Mouse (Mus musculus) brown adipose tissue, adult 24 weeks (tissue): Measurements from ENCODE around the gene Syne3. TPM values are rescaled to one million over a fixed set of nuclear protein-coding genes. Genes with fewer than 3 reads are reported as not detected.

Experiments
- H3K27ac ChIP-seq: fragments of 200-500 bp; replicated peaks from 2 replicates; pipeline ENCODE4 v1.5.1; 2012; ENCODE audit warnings: low read depth, mild to moderate bottlenecking, low read length
- H3K4me1 ChIP-seq: fragments of 200-500 bp; 2 replicates; pipeline ENCODE4 v1.6.1; 2012; ENCODE audit warnings: low read length, mixed read lengths; ENCODE audit not compliant: control insufficient read depth, insufficient read depth, insufficient read length
- H3K4me3 ChIP-seq: fragments of 200-500 bp; 2 replicates; pipeline ENCODE4 v1.5.1; 2012; ENCODE audit warnings: low read depth, mild to moderate bottlenecking, low read length, moderate library complexity; ENCODE audit not compliant: insufficient read depth
- polyA plus RNA-seq: library from polyadenylated mRNA; stranded (reverse); fragments of >200 nt; gene quantifications from 2 replicates; pipeline ENCODE4 v1.2.4, GENCODE M21; 2012; ENCODE audit not compliant: missing spikeins, insufficient read depth, insufficient read length

The Syne3 gene
- polyA plus RNA-seq, 1 experiment = 3.3 TPM

DNA sequence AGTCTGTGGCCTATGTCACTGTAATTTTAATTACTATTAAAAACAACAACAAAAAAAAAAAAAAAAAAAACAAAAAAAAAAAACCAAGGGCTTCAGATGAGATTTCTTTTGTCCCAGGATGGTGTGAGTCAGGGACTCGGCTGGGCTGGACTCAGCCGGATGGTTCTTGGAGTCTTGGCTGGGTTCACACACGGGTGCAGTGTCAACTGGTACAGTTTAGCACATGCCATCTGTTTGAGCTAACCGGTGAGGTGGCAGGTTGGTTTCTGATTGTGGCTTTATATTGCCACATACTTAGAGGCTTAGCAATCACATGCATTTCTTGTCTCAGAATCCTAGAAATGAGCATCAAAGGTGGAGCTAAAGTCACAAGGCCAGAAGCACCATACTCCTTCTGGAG is 92.3 kb downstream of the Syne3 start:
- Histone ChIP-seq H3K4me3 (no peak overlapping the region), H3K27ac (no peak overlapping the region), H3K4me1 (no peaks in the 10 kb centered on the region)

DNA sequence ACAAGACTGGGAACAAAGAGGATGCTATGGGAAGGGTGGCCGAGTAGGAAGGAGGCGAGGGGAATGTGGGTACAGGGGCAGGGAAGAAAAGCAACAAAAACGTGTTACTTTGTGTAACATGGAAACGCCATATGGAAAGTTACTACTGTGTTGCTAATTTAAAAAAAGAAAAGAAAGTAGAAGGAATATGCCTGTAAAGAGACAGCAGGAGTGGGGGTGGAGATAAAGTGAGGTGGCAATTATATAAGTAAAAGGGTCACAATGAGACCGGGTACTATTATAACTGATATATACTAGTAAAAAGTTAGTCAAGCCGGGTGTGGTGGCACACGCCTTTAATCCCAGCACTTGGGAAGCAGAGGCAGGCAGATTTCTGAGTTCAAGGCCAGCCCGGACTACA is 92.8 kb downstream of the Syne3 start:
- no peak overlapping the region for H3K4me3 ChIP-seq
- H3K4me1 ChIP-seq = no peaks in the 10 kb centered on the region
- no peak overlapping the region for H3K27ac ChIP-seq

DNA sequence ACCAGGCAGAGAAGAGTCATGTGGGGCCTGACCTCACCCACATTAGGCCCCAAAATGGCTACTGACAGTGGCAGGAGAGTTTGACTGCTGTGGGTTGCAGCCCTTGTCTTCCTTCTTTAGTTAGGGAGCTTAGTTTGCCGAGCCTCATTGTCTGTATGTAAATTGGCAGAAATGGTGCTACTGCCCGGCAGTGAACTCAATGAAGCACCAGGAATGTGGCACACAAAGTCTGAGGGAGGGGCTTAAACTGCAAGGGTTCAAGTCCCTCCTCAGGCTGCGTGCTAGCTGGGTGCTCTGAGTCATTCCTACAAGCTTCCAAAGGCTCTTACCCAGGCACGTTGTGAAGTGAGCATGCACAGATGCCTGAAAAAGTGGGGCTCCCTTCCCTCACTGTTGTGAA is 93.9 kb downstream of the Syne3 start:
- Histone ChIP-seq H3K4me3 (no peak overlapping the region), H3K4me1 (no peaks in the 10 kb centered on the region), H3K27ac (no peak overlapping the region)

DNA sequence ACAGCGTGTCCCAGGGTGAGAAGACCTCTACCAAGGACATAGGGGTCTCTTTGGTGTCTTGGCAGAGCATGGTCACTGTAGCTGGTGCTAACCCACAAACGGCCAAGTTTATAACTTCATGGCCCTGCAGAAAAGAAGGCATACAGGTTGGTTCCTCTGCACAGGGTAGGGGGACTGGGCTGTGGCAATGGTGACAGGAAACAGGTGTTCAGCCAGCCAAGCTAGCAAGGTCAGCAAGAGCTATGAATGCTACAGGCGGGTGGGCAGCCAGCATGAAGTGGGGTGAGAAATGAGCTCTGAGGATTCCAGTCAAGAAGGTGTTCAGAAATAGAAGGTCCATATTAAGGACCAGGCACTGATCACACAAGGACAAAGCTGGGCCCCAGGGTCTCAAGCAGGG is 96.6 kb downstream of the Syne3 start:
- no peak overlapping the region for H3K27ac ChIP-seq
- H3K4me1 ChIP-seq = no peaks in the 10 kb centered on the region
- no peak overlapping the region for H3K4me3 ChIP-seq

DNA sequence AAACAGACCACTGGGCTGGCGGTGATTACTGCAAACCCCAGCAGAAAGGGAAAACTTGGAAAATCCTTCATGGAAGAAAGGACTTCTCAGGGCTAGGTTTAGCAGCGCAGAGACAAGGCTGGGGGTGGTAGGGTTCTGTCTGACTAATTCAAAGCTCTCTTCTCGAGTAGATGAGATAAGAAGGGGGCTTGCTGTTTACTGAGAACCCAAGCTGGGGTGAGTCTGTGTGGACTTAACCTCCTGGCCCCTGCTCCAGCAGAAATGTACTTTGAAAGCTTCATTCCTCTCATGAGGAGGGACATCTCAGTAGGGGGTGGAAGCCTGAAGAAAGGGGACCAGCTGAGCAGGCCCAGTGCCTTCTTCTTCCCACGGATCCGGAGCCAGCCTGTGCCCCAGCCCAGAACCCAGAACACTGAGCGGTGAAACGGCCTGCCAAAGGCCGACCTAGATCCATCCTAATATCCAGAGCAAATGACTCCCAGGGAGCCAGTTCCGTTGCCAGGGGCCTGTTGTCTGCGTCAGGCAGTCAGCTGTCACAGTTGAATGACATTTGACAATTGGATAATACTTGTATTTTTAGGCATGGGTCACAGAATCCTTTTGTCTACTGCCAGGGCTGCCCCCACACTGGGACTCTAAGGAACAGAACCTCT is 97.2 kb downstream of the Syne3 start:
- no peak overlapping the region for H3K4me3 ChIP-seq
- H3K4me1 ChIP-seq = no peaks in the 10 kb centered on the region
- H3K27ac ChIP-seq = no peak overlapping the region

DNA sequence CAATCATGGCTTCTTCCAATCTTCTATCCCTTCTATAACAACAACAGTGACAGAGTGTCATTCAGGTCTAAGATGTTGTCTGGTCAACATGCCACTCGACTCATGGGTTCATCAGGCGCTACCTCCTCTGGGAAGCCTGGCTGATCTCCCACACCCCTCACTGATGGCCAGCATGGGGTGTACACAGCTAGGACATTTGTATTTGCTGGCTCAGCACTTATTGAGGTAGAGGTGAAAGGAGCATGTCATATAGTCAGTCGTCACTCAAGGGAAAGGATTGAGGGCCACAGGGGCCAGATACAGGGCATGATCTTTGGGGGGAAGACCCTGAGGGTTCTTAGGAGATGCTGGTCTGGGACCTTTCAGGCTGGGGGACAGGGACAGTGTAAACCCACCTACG is 99.9 kb downstream of the Syne3 start:
- Histone ChIP-seq H3K4me1 (no peaks in the 10 kb centered on the region), H3K27ac (no peak overlapping the region), H3K4me3 (no peak overlapping the region)

DNA sequence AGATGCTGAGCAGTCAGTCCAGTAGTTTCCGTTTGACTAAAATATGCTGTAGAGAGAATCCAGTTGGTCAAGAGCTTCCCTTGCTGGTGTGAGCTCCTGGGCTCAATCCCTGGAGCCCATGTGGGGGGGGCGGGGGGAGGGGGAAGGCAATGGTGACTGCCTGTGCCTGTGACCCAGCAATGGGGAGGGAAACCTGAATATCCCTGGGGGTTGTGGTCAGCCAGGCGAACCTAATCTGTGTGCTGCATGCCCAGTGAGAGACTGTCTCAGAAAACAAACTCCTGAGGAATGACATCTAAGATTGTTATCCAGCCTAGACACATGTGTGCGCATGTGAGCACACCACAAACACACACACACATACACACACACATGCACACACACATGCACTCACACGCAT is 100.6 kb downstream of the Syne3 start:
- Histone ChIP-seq H3K4me1 (no peaks in the 10 kb centered on the region), H3K27ac (no peak overlapping the region), H3K4me3 (no peak overlapping the region)

DNA sequence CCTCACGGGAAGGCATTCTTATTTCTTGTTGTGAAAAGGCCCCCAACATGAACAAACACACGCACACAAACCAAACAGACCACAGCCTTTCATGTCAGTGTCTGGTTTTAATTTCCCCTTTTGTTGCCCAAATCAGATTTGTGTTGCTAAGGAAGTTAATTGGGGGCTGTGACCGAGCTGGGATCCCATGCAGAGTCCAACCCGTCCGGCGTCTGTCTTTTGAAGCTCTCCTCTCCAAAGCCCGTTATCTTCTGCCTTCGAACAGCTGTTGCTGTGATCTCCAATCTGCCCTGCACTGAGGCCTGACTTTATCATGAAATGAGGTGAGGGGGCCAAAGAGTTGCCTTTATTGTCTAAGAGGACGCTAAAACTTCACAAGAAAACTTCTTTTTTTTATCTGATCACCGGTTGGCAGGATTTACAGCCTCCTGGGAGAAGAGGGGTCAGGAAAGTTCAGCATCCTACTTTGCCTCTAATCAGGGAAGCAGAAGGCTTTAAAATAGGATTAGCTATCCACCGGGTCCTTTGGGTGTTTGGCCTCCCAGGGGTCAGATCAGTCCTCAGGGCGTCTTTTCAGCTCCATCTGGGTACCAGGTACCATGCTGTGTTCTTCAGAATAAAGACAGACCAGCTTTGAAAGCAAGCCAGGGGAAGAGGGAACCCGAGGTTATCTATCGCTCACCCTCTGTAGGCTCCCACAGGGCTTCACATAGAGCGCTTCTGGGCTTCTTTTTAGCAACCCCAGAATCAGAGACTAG is 101.4 kb downstream of the Syne3 start:
- no peak overlapping the region for H3K4me3 ChIP-seq
- H3K27ac ChIP-seq = no peak overlapping the region
- no peaks in the 10 kb centered on the region for H3K4me1 ChIP-seq

DNA sequence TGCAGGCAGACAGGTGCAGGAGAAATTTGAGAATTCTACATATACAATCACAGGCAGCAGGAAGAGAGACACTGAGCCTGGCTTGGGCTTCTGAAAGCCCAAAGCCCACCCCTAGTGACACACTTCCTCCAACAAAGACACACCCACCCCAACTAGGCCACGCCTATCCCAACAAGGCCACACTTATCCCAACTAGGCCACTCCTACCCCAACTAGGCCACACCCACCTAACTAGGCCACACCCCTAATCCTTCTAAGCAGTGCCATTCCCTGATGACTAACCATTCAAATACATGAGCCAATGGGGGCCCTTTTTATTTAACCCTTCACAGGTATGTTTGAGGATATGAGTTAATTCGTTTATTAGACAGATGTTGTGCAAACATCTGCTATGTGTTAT is 102.5 kb downstream of the Syne3 start:
- Histone ChIP-seq H3K27ac (no peak overlapping the region), H3K4me1 (no peaks in the 10 kb centered on the region), H3K4me3 (no peak overlapping the region)

DNA sequence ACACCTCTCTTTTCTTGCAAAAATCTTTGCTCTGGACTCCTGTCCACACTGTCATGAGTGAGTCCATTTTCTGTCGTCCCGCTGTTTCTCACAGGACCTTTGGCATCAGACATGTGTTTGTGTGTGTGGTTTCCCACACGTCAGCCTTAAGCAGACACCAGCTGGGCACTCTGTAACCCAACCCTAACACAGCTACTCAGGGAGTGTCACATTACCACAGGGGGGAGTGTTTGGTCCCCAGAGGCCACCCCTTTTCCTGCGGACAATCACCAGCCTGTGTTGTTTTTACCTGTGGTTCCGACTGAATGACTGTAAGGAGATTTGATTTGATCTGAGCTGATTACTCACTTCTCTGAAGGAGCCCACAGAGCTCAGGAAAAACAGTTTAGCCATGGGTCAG is 105.5 kb downstream of the Syne3 start:
- Histone ChIP-seq H3K4me3 (no peak overlapping the region), H3K4me1 (no peaks in the 10 kb centered on the region), H3K27ac (no peak overlapping the region)

DNA sequence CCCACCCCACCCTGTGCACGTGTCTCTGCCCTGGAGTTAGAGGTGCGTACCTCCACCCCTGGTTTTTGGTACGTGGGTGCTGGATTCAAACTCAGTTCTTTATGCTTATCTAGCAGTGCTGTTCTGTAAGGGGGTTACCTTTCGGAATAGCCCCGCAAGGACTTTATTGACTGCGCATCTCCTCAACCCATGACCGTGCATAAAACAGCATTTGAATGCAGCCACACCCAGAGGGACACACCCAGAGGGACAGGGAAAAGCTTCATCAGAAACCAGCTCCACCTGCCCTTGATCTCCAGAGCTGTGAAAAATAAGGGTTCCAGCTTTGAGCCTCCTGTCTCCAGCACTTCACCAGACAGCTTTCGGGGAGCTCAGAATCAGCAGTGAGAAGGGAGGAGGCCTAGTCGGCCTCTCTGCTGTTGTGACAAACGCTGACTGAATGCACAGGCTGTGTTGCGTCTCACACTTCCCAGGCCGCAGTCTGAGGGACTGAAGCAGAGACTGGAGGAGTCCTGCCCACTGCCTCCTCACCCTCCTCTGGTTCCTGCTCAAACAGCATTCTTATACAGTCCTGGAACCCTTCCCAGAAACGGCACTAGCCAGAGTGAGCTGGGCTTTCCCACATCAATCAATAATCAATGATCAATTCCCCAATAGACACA is 107.1 kb downstream of the Syne3 start:
- H3K27ac ChIP-seq = no peak overlapping the region
- no peaks in the 10 kb centered on the region for H3K4me1 ChIP-seq
- no peak overlapping the region for H3K4me3 ChIP-seq

DNA sequence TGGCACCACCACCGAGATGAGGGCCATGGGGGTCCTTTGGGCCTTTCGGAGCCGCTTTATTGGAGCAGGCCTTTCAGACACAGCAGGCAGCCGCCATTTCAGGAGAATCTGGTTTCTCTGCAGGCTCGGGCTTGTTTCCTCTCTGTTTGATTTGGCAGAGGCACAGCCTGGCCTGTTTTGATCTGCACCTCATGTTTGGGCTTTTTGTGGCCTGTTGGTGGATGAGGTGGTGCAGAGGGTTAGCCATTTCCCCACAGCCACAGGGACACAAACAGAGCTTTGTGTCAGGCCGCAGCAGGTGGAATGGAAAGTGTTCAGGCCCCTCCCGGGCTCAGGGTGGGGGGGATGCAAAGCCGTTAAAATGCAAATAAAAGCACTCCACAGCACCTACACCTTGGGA is 108.3 kb downstream of the Syne3 start:
- Histone ChIP-seq H3K4me3 (no peak overlapping the region), H3K4me1 (no peaks in the 10 kb centered on the region), H3K27ac (no peak overlapping the region)

DNA sequence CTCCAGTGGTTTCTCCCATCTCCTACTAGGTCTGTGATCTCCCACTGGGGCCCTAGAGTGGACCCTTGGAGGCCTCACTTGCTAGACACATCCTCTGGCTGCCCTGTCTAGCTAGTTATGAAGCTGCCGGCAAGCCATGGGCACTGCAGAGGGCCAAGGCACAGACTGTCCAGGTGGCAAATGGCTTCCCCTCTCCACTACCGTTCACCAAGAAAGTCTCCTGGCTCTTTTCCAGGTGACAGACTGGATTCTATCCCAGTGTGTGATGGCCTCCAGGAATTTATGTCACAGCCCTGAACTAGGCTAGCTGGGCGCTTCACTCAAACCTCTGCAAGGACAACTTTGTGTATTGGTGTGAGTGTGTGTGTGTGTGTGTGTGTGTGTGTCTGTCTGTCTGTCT is 109.8 kb downstream of the Syne3 start:
- H3K27ac ChIP-seq = no peak overlapping the region
- no peak overlapping the region for H3K4me3 ChIP-seq
- no peaks in the 10 kb centered on the region for H3K4me1 ChIP-seq

DNA sequence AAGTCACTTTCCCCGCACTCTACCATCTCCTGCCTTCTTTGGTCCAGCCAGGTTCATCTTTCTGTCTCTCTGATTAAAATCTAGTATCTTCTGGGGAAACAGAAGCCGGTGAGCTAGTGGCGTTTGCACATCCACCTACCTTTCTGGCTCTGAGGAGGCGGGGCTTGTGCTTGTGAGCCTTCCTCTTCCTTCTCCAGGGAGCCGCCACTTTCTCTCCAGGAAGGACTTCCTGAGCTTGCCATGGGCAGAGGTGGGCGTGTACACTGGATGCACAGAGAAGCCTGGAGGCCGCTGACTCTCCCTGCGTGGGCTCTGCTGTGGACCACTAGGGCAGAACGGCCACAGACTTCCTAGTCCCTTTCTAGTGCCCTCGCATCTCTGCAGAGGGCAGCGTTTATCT is 110.4 kb downstream of the Syne3 start:
- Histone ChIP-seq H3K27ac (no peak overlapping the region), H3K4me1 (no peaks in the 10 kb centered on the region), H3K4me3 (no peak overlapping the region)

DNA sequence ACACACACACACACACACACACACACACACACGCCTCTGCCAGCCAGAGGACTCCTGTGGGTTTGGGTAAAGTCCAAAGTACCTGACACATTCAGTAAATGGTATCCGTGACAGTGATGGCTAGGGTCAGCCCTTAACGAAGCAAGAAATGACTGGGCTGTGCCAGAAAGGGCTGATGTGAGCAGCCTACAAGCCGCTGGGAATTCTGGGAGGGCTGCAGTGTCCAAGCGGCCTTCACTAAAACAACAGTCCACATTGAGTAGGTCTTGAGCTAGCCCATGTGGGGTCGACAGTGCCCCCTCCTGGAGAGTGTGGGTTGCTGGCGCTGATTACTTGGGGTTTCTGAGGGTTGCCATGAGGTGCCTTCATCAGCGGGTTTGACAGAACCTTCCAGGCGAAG is 110.9 kb downstream of the Syne3 start:
- no peak overlapping the region for H3K27ac ChIP-seq
- H3K4me1 ChIP-seq = no peaks in the 10 kb centered on the region
- H3K4me3 ChIP-seq = no peak overlapping the region
